Mouse (Mus musculus): ENCODE results near the gene Prm3. TPM values are rescaled to one million over a fixed set of nuclear protein-coding genes. Genes with fewer than 3 reads are reported as not detected.

Gene Prm3
- not detected in 2 replicates for polyA plus RNA-seq (2012; rRNA removed)

DNA sequence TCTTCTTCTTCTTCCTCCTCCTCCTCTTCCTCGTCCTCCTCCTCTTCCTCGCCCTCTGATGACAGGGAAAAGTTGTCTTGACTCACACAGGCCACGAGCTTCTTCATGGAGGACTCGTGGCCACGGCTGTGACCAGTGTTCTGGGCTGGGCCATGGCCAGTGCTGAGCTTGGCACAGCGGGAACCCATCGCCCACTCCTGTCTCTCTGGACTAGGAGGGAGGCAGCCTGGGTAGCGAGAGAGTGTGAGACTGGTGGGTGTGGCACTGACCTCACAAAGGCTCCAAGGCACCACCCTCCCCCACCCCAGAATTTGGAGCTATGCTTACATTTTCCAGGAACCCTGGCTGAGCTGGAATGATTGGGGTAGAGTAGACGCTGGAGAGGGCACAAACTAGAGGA is at the start of gene Prm3:
Gene Prm3 (minus strand): TSS at position 213 of the 400 bp plus-strand sequence.
- 89% methylated on average over 9 of the region's 9 CpGs for WGBS
- Histone ChIP-seq H3K27ac (ENCODE audit: control insufficient read depth, insufficient read depth, low read length) (no peak within 1 kb of the TSS), H3K4me3 (ENCODE audit: control insufficient read depth, insufficient read depth, low read length) (no peak within 1 kb of the TSS), H3K4me1 (replicated peaks; ENCODE audit: control insufficient read depth, insufficient read depth, low read length) (peaks cover 36% of the 10 kb centered on the region), H3K36me3 (ENCODE audit: control insufficient read depth, insufficient read depth, low read length) (no peaks in the 10 kb centered on the region), H3K27me3 (ENCODE audit: control insufficient read depth, insufficient read depth, low read length) (no peaks in the 10 kb centered on the region)
- DNase-seq = no peak
- no peak for TF ChIP-seq POLR2A (IDR thresholded peaks at IDR 0.05; ENCODE audit: control insufficient read depth, extremely low read depth, insufficient read depth, low read length, poor library complexity)
- TF ChIP-seq CTCF (IDR thresholded peaks at IDR 0.05; ENCODE audit: borderline replicate concordance, control insufficient read depth, extremely low read depth, insufficient read depth, low read length, poor library complexity) = no peak

DNA sequence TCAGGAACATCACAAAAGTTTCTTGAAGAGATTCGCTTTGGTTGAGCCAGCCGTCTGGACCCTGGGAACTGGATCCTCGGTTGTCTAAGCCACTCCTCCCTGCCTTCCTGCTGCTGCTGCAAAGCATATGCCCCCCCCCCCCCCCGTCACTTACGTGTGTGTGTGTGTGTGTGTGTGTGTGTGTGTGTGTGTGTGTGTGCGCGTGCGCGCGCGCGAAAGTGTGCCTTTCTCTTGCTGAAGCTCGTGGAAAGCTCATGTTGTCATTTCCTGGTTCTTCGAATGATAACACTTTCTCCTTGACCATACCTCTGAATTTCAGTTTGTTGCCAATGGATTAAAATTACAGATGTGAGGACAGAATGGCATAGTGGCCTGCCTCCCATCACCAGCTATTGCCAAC is 49.3 kb upstream of the Prm3 start:
- WGBS = 82% methylated on average over 14 of the region's 14 CpGs

DNA sequence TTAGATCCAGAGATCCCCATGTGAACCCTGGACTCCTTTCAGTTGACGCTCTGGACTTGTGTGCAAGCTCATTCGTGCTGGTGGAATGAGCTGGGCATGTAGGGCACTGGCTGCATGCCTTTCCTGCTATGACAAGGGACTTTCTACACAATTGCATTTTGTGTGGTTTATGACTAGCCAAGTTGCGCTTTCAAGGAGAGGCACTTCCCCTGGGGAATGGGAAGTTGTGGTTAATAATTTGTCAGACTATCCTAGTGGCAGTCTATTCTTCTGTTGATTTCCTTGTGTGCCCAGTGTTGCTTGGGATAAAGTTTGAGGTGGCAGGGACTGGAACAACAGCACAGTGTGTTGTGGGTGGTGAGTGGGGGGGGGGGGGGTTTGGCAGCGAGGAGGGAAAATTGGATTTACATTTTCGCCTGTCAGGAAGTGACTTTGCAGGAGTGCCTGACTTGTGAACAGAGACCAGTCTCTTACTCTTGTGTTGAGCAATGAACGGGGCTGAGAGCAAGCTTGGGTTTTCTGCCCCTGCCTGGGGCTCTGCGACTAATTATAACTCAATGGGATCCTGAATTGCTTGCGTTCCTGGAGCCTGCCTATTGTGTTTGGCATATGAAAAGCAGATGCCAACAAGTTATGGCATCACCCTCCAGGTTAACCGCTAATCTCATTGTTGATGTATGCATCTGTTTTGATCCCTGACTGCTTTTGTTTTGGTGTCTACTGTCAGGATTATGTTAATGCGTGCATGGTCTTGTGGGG is 48.0 kb upstream of the Prm3 start:
- TF ChIP-seq POLR2A (IDR thresholded peaks at IDR 0.05; ENCODE audit: control insufficient read depth, extremely low read depth, insufficient read depth, low read length, poor library complexity) (no peak), CTCF (IDR thresholded peaks at IDR 0.05; ENCODE audit: borderline replicate concordance, control insufficient read depth, extremely low read depth, insufficient read depth, low read length, poor library complexity) (no peak)
- no peaks in the 10 kb centered on the region for H3K27me3 ChIP-seq (ENCODE audit: control insufficient read depth, insufficient read depth, low read length)
- peak overlapping the region; percentile 96 for H3K27ac ChIP-seq (ENCODE audit: control insufficient read depth, insufficient read depth, low read length)
- H3K36me3 ChIP-seq (ENCODE audit: control insufficient read depth, insufficient read depth, low read length) = no peaks in the 10 kb centered on the region
- WGBS = 64% methylated on average over 10 of the region's 10 CpGs
- H3K4me1 ChIP-seq (replicated peaks; ENCODE audit: control insufficient read depth, insufficient read depth, low read length) = peaks cover 60% of the 10 kb centered on the region
- no peak for DNase-seq
- peak overlapping the region; percentile 19 for H3K4me3 ChIP-seq (ENCODE audit: control insufficient read depth, insufficient read depth, low read length)

More for the DNA sequence above, 49.3 kb upstream of the Prm3 start:
- no peaks in the 10 kb centered on the region for H3K27me3 ChIP-seq (ENCODE audit: control insufficient read depth, insufficient read depth, low read length)
- no peak overlapping the region for H3K4me3 ChIP-seq (ENCODE audit: control insufficient read depth, insufficient read depth, low read length)
- TF ChIP-seq POLR2A (IDR thresholded peaks at IDR 0.05; ENCODE audit: control insufficient read depth, extremely low read depth, insufficient read depth, low read length, poor library complexity) (no peak), CTCF (IDR thresholded peaks at IDR 0.05; ENCODE audit: borderline replicate concordance, control insufficient read depth, extremely low read depth, insufficient read depth, low read length, poor library complexity) (no peak)
- DNase-seq = no peak
- H3K36me3 ChIP-seq (ENCODE audit: control insufficient read depth, insufficient read depth, low read length) = no peaks in the 10 kb centered on the region
- H3K27ac ChIP-seq (ENCODE audit: control insufficient read depth, insufficient read depth, low read length) = peak overlapping the region; percentile 41; the same call in 1 of the 2 replicates
- H3K4me1 ChIP-seq (replicated peaks; ENCODE audit: control insufficient read depth, insufficient read depth, low read length) = peaks cover 67% of the 10 kb centered on the region

DNA sequence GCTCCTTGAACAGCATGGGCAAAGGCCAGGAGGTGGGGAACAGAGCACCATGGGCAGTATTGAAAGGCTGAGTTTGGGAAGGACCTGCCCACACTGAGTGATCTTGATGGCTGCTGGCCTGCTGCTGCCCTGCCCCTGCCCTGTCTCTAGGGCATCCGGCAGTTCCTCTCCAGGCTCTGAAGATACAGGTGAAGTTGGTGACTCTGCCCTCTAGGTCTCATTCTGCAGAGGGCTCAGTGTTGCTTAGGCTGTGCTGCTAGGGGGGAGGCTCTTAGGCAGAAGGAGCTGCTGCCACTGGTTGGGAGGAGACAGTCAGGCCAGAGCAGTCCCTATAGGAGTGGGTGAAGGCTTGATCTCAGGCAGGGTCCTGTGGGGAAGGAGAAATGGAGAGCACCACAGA is 47.2 kb upstream of the Prm3 start:
- H3K36me3 ChIP-seq (ENCODE audit: control insufficient read depth, insufficient read depth, low read length) = no peaks in the 10 kb centered on the region
- peaks cover 56% of the 10 kb centered on the region for H3K4me1 ChIP-seq (replicated peaks; ENCODE audit: control insufficient read depth, insufficient read depth, low read length)
- WGBS = 25% methylated on average over 1 of the region's 1 CpGs
- DNase-seq = peak; percentile 66
- no peaks in the 10 kb centered on the region for H3K27me3 ChIP-seq (ENCODE audit: control insufficient read depth, insufficient read depth, low read length)
- H3K27ac ChIP-seq (ENCODE audit: control insufficient read depth, insufficient read depth, low read length) = peak overlapping the region; percentile 96
- TF ChIP-seq CTCF (IDR thresholded peaks at IDR 0.05; ENCODE audit: borderline replicate concordance, control insufficient read depth, extremely low read depth, insufficient read depth, low read length, poor library complexity) = no peak
- 0 out of 2 replicates have a peak, but pooled peaks have one; percentile 25 for TF ChIP-seq POLR2A (IDR thresholded peaks at IDR 0.05; ENCODE audit: control insufficient read depth, extremely low read depth, insufficient read depth, low read length, poor library complexity)
- peak overlapping the region; percentile 19 for H3K4me3 ChIP-seq (ENCODE audit: control insufficient read depth, insufficient read depth, low read length)

DNA sequence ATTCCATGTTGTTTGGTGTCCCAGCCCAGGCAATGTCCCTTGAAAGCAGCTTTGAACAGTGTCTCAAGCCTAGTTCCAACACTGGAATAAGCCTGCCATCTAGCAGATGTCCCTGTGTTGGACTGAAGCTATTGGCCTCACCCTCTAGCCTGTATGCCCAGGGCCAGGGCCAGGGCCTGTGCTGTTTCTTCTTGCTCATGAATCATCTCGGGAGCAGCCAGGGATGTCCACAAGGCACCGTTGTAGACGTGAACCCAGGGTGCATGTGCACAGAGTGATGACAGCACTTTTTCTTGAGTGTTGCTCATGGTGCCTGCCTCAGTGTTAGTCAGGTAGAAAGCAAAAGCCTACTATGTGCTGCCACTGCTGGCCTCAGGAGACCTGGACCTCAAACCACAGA is 46.5 kb upstream of the Prm3 start:
- no peak for TF ChIP-seq POLR2A (IDR thresholded peaks at IDR 0.05; ENCODE audit: control insufficient read depth, extremely low read depth, insufficient read depth, low read length, poor library complexity)
- no peak for TF ChIP-seq CTCF (IDR thresholded peaks at IDR 0.05; ENCODE audit: borderline replicate concordance, control insufficient read depth, extremely low read depth, insufficient read depth, low read length, poor library complexity)
- H3K27ac ChIP-seq (ENCODE audit: control insufficient read depth, insufficient read depth, low read length) = peak overlapping the region; percentile 96
- no peak overlapping the region for H3K4me3 ChIP-seq (ENCODE audit: control insufficient read depth, insufficient read depth, low read length)
- DNase-seq = no peak
- WGBS = 95% methylated on average over 3 of the region's 3 CpGs
- no peaks in the 10 kb centered on the region for H3K36me3 ChIP-seq (ENCODE audit: control insufficient read depth, insufficient read depth, low read length)
- peaks cover 52% of the 10 kb centered on the region for H3K4me1 ChIP-seq (replicated peaks; ENCODE audit: control insufficient read depth, insufficient read depth, low read length)
- H3K27me3 ChIP-seq (ENCODE audit: control insufficient read depth, insufficient read depth, low read length) = no peaks in the 10 kb centered on the region

DNA sequence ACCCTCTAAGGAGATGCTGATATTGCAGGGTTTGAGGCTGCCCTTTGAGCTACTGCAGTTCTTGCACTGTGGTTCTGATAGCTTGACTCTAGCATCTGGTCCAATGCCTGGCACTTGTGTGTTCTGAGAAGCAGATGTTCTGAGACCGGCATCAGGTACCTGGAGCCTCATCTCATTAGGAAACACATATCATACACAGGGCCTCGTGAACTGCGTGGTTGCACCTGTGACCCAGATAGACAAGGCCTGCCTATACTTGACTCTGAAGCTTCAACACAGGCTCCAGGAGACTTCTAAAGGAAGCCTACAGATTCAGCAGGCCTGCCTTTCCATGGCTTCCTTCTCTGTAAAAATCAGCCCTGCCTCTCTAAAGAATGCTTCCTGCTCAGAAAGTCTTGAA is 45.7 kb upstream of the Prm3 start:
- Histone ChIP-seq H3K4me1 (replicated peaks; ENCODE audit: control insufficient read depth, insufficient read depth, low read length) (peaks cover 47% of the 10 kb centered on the region), H3K27me3 (ENCODE audit: control insufficient read depth, insufficient read depth, low read length) (no peaks in the 10 kb centered on the region), H3K27ac (ENCODE audit: control insufficient read depth, insufficient read depth, low read length) (peak overlapping the region; percentile 96), H3K36me3 (ENCODE audit: control insufficient read depth, insufficient read depth, low read length) (no peaks in the 10 kb centered on the region), H3K4me3 (ENCODE audit: control insufficient read depth, insufficient read depth, low read length) (no peak overlapping the region; the same call in 1 of the 2 replicates)
- WGBS = 6% methylated on average over 3 of the region's 3 CpGs
- peak; percentile 68 for DNase-seq
- TF ChIP-seq CTCF (IDR thresholded peaks at IDR 0.05; ENCODE audit: borderline replicate concordance, control insufficient read depth, extremely low read depth, insufficient read depth, low read length, poor library complexity) (no peak), POLR2A (IDR thresholded peaks at IDR 0.05; ENCODE audit: control insufficient read depth, extremely low read depth, insufficient read depth, low read length, poor library complexity) (no peak)

Measured in thymus, adult 2 months (tissue).